Mouse (Mus musculus) midbrain, postnatal 0 days (tissue): ENCODE results near the gene Zfp28. TPM values are rescaled to one million over a fixed set of nuclear protein-coding genes. Genes with fewer than 3 reads are reported as not detected.
A peak's percentile ranks its signal among the peaks of the same experiment; 100 is the strongest.

Experiments
- ATAC-seq: fragments of 200-750 bp; cut with Nextera tagmentation; 2 replicates; pipeline ENCODE4 v1.8.0; 2017; ENCODE audit warnings: moderate number of reproducible peaks, mild to moderate bottlenecking, moderate TSS enrichment, moderate library complexity; ENCODE audit not compliant: low FRiP score
- DNase-seq: peaks from one replicate; pipeline ENCODE4 v3.0.0-alpha.2; 2015; ENCODE audit warnings: low spot score
- H3K27ac ChIP-seq: fragments of 300-500 bp; sonication (generic); 2 replicates; pipeline ENCODE4 v1.5.1; 2014; ENCODE audit warnings: low read depth, mild to moderate bottlenecking, low read length, mixed read lengths
- H3K27me3 ChIP-seq: fragments of 300-500 bp; sonication (generic); 2 replicates; pipeline ENCODE4 v1.6.1; 2014; ENCODE audit warnings: low read length, control low read depth, mixed read lengths; ENCODE audit not compliant: insufficient read depth
- H3K36me3 ChIP-seq: fragments of 300-500 bp; sonication (generic); 2 replicates; pipeline ENCODE4 v1.6.1; 2014; ENCODE audit warnings: low read length, control low read depth, mixed read lengths; ENCODE audit not compliant: insufficient read depth
- H3K4me1 ChIP-seq: fragments of 300-500 bp; sonication (generic); 2 replicates; pipeline ENCODE4 v1.6.1; 2014; ENCODE audit warnings: mild to moderate bottlenecking, control low read depth, antibody characterized with exemption, low read length, mixed read lengths; ENCODE audit not compliant: insufficient read depth
- H3K4me2 ChIP-seq: fragments of 300-500 bp; sonication (generic); 2 replicates; pipeline ENCODE4 v1.6.1; 2014; ENCODE audit warnings: low read depth, mild to moderate bottlenecking, low read length, mixed read lengths; ENCODE audit not compliant: poor library complexity, severe bottlenecking
- H3K4me3 ChIP-seq: fragments of 300-500 bp; sonication (generic); 2 replicates; pipeline ENCODE4 v1.5.1; 2014; ENCODE audit warnings: low read depth, mild to moderate bottlenecking, low read length, moderate library complexity
- H3K9ac ChIP-seq: fragments of 300-500 bp; sonication (generic); replicated peaks from 2 replicates; pipeline ENCODE4 v1.6.1; 2014; ENCODE audit warnings: mild to moderate bottlenecking, low read length, moderate library complexity, mixed read lengths; ENCODE audit not compliant: poor library complexity, severe bottlenecking
- H3K9me3 ChIP-seq: fragments of 300-500 bp; sonication (generic); 2 replicates; pipeline ENCODE4 v1.6.1; 2016; ENCODE audit warnings: low read length, control low read depth
- CTCF ChIP-seq: IDR thresholded peaks from 2 replicates; pipeline ENCODE4 v1.5.1; 2016; ENCODE audit warnings: antibody characterized with exemption, mild to moderate bottlenecking
- WGBS: fragments of 180-500 bp; shearing (Covaris S2); extraction: QIAGEN DNeasy Blood & Tissue Kit; methylation state at CpG from one replicate; pipeline ENCODE4 v1.1.7; 2014; 5-methylcytosine and 5-hydroxymethylcytosine counted together
- polyA plus RNA-seq: library from polyadenylated mRNA; unstranded; fragments of >200 nt; fragmentation: Nextera tagmentation; extraction: Ambion mirVana; gene quantifications from 2 replicates; pipeline ENCODE4 v1.2.1, GENCODE M21; 2015
- total RNA-seq: library from RNA; depleted of rRNA; stranded (reverse); fragments of >200 nt; gene quantifications from 2 replicates; pipeline ENCODE4 v1.2.3, GENCODE M21; 2014

Zfp28 gene
- total and polyA plus RNA-seq, 2 experiments from 2014 or later: 14.8 to 16.4 TPM

GRCm38 (mm10) chr7:6369460-6369859, 13.6 kb upstream of the Zfp28 start:
- TF ChIP-seq CTCF: no peak
- WGBS: 92% methylated on average over 3 of the region's 3 CpGs
- H3K9ac ChIP-seq: no peak overlapping the region

GRCm38 (mm10) chr7:6372993-6373392, 10.1 kb upstream of the Zfp28 start:
- Histone ChIP-seq H3K9ac (no peak overlapping the region), H3K9me3 (no peaks in the 10 kb centered on the region), H3K4me2 (no peak overlapping the region), H3K27me3 (no peaks in the 10 kb centered on the region), H3K4me1 (no peaks in the 10 kb centered on the region), H3K36me3 (peaks cover 16% of the 10 kb centered on the region), H3K4me3 (no peak overlapping the region), H3K27ac (no peak overlapping the region)
- no peak for ATAC-seq
- 91% methylated on average over 3 of the region's 3 CpGs for WGBS
- no peak for DNase-seq
- no peak for TF ChIP-seq CTCF

More at GRCm38 (mm10) chr7:6369460-6369859, 13.6 kb upstream of the Zfp28 start:
- H3K4me1 ChIP-seq: no peaks in the 10 kb centered on the region
- ATAC-seq (no peak), DNase-seq (no peak)
- H3K27me3 ChIP-seq: no peaks in the 10 kb centered on the region
- no peak overlapping the region for H3K4me3 ChIP-seq
- no peak overlapping the region for H3K4me2 ChIP-seq
- no peaks in the 10 kb centered on the region for H3K9me3 ChIP-seq
- no peak overlapping the region for H3K27ac ChIP-seq
- peaks cover 10% of the 10 kb centered on the region for H3K36me3 ChIP-seq

- Histone ChIP-seq H3K4me2 (no peak overlapping the region), H3K4me3 (no peak overlapping the region), H3K9me3 (no peaks in the 10 kb centered on the region), H3K27me3 (no peaks in the 10 kb centered on the region), H3K9ac (no peak overlapping the region), H3K36me3 (peaks cover 16% of the 10 kb centered on the region), H3K27ac (no peak overlapping the region), H3K4me1 (no peaks in the 10 kb centered on the region)
- 89% methylated on average over 8 of the region's 8 CpGs for WGBS
- ATAC-seq (no peak), DNase-seq (no peak)
- TF ChIP-seq CTCF: no peak
These were observed 4.7 kb upstream of the Zfp28 start for GRCm38 (mm10) chr7:6378441-6378840.

- WGBS: 78% methylated on average over 2 of the region's 2 CpGs
- no peaks in the 10 kb centered on the region for H3K27me3 ChIP-seq
- H3K4me3 ChIP-seq: no peak overlapping the region
- no peak overlapping the region for H3K9ac ChIP-seq
- H3K4me2 ChIP-seq: no peak overlapping the region
- peaks cover 15% of the 10 kb centered on the region; the same call in 1 of the 2 replicates for H3K36me3 ChIP-seq
- DNase-seq (no peak), ATAC-seq (no peak)
- peaks cover 5% of the 10 kb centered on the region for H3K4me1 ChIP-seq
- H3K27ac ChIP-seq: no peak overlapping the region
- peak; percentile 32 for TF ChIP-seq CTCF
- H3K9me3 ChIP-seq: no peaks in the 10 kb centered on the region
These were observed 1.7 kb upstream of the Zfp28 start for GRCm38 (mm10) chr7:6381431-6381830.

GRCm38 (mm10) chr7:6384011-6384410, 916 bp downstream of the Zfp28 start:
- no peak for TF ChIP-seq CTCF
- Histone ChIP-seq H3K4me1 (peaks cover 5% of the 10 kb centered on the region), H3K9me3 (no peaks in the 10 kb centered on the region), H3K36me3 (peaks cover 22% of the 10 kb centered on the region; the same call in 1 of the 2 replicates), H3K27ac (no peak overlapping the region), H3K4me2 (peak overlapping the region; percentile 89), H3K4me3 (peak overlapping the region; percentile 66), H3K9ac (no peak overlapping the region), H3K27me3 (no peaks in the 10 kb centered on the region)
- 77% methylated on average over 8 of the region's 8 CpGs for WGBS
- ATAC-seq: no peak
- no peak for DNase-seq

- no peak for ATAC-seq
- H3K4me3 ChIP-seq: no peak overlapping the region
- no peaks in the 10 kb centered on the region for H3K9me3 ChIP-seq
- no peaks in the 10 kb centered on the region for H3K27me3 ChIP-seq
- H3K36me3 ChIP-seq: peaks cover 32% of the 10 kb centered on the region
- no peak overlapping the region for H3K4me2 ChIP-seq
- H3K27ac ChIP-seq: no peak overlapping the region
- DNase-seq: no peak
- TF ChIP-seq CTCF: no peak
- peaks cover 5% of the 10 kb centered on the region for H3K4me1 ChIP-seq
- no peak overlapping the region for H3K9ac ChIP-seq
- 96% methylated on average over 7 of the region's 8 CpGs for WGBS
These were observed 3.9 kb downstream of the Zfp28 start for GRCm38 (mm10) chr7:6386995-6387394.
